Mouse (Mus musculus) thymus, adult 2 months (tissue): ENCODE results near the gene Dna2.

Experiments used
- CTCF ChIP-seq: fragments of 200-500 bp; IDR thresholded peaks from 2 replicates; pipeline ENCODE4 v1.5.1; 2012; ENCODE audit warnings: mild to moderate bottlenecking, control low read depth, low read length, moderate library complexity, borderline replicate concordance; ENCODE audit not compliant: control insufficient read depth, poor library complexity, insufficient read depth; ENCODE audit errors: extremely low read depth
- POLR2A ChIP-seq: fragments of 200-500 bp; IDR thresholded peaks from 2 replicates; pipeline ENCODE4 v1.6.1; 2012; ENCODE audit warnings: mild to moderate bottlenecking, low read length, control low read depth, moderate library complexity; ENCODE audit not compliant: control insufficient read depth, poor library complexity, insufficient read depth; ENCODE audit errors: extremely low read depth

DNA sequence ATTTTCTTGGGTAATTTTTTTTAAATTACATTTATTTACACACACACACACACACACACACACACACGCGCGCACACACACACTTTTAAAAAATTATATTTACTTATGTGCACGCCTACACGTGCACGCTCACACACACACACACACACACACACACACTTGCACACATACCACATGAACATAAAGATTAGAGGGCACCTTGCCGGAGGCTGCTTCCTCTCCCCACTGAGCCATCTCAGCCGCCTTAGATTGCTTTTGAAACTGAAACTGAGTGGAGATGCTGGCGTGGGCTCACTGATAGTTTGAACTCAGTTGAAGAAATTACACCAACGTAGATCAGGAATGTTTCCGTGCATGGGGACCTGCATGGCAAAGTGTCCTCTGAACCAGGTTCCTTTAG lies 37.2 kb downstream of the Dna2 start:
- no peak for TF ChIP-seq CTCF
- no peak for TF ChIP-seq POLR2A
